Comparison of ENCODE assay signal across 8 mouse cellular contexts in the genomic region with DNA sequence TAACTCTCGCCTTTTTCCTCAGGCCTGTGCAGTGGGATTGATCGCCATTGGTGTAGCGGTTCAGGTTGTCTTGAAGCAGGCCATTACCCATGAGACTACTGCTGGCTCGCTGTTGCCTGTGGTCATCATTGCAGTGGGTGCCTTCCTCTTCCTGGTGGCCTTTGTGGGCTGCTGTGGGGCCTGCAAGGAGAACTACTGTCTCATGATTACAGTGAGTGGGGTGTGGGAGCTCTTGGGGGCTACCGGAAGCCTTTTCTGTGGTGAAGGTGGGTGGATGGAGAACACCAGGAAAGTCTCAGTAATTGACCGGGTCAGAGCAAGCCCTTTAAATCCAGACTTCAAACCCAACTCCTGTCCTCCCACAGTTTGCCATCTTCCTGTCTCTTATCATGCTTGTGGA. TPM values are rescaled to one million over a fixed set of nuclear protein-coding genes. Genes with fewer than 3 reads are reported as not detected.
DNase-seq lines count a peak whose midpoint lies in the region; ATAC-seq and TF ChIP-seq lines count a peak whose summit lies in the region.
"Had no signal": no experiment of that assay in that cellular context is flagged by ENCODE, and none has a peak within 500 bp of the region (broad histone marks: within the 10 kb centered on the region; RNA-seq: fewer than 3 reads in every experiment).

No protein-coding gene starts in this region.

- 83% methylated on average over 6 of the region's 6 CpGs for WGBS in kidney, embryonic 15.5 days
- WGBS in embryonic facial prominence, embryonic 11.5 days, result 88% methylated on average over 6 of the region's 6 CpGs
- WGBS in hindbrain, embryonic 15.5 days, result 83% methylated on average over 6 of the region's 6 CpGs
- 90% methylated on average over 6 of the region's 6 CpGs for WGBS in midbrain, postnatal 0 days

- no peak overlapping the region for H3K9ac ChIP-seq in kidney, embryonic 15.5 days
- no peak overlapping the region for H3K9ac ChIP-seq in embryonic facial prominence, embryonic 11.5 days (replicated peaks; ENCODE audit: low read length)
- H3K9ac ChIP-seq in hindbrain, embryonic 15.5 days, result no peak overlapping the region
- no peak overlapping the region for H3K9ac ChIP-seq in midbrain, postnatal 0 days (replicated peaks; ENCODE audit: low read length, poor library complexity, severe bottlenecking)

- peaks cover 36% of the 10 kb centered on the region for H3K4me1 ChIP-seq in kidney, embryonic 15.5 days
- H3K4me1 ChIP-seq in embryonic facial prominence, embryonic 11.5 days (ENCODE audit: control insufficient read depth, insufficient read depth, low read length), result no peaks in the 10 kb centered on the region
- H3K4me1 ChIP-seq in hindbrain, embryonic 15.5 days (replicated peaks), result peaks cover 33% of the 10 kb centered on the region
- H3K4me1 ChIP-seq in midbrain, postnatal 0 days (ENCODE audit: insufficient read depth, low read length), result peaks cover 5% of the 10 kb centered on the region; the same call in 1 of the 2 replicates

- no peak for ATAC-seq in kidney, embryonic 15.5 days (replicated peaks; ENCODE audit: low FRiP score)
- ATAC-seq in embryonic facial prominence, embryonic 11.5 days (replicated peaks; ENCODE audit: insufficient number of reproducible peaks, low FRiP score, low TSS enrichment, low read depth), result no peak
- ATAC-seq in hindbrain, embryonic 15.5 days (ENCODE audit: low FRiP score, low read depth), result no peak
- no peak for ATAC-seq in midbrain, postnatal 0 days (ENCODE audit: low FRiP score)

- TF ChIP-seq CTCF in midbrain, postnatal 0 days (IDR thresholded peaks at IDR 0.05), result no peak

- 0 out of 2 replicates have a peak overlapping the region, but pooled peaks have one; percentile 15 for H3K27ac ChIP-seq in kidney, embryonic 15.5 days
- H3K27ac ChIP-seq in embryonic facial prominence, embryonic 11.5 days (replicated peaks; ENCODE audit: low read depth, low read length), result no peak overlapping the region
- no peak overlapping the region for H3K27ac ChIP-seq in hindbrain, embryonic 15.5 days (replicated peaks)
- no peak overlapping the region for H3K27ac ChIP-seq in midbrain, postnatal 0 days (ENCODE audit: low read depth, low read length)

- no peaks in the 10 kb centered on the region for H3K27me3 ChIP-seq in kidney, embryonic 15.5 days
- no peaks in the 10 kb centered on the region for H3K27me3 ChIP-seq in embryonic facial prominence, embryonic 11.5 days (ENCODE audit: control insufficient read depth, insufficient read depth, low read length)
- no peaks in the 10 kb centered on the region for H3K27me3 ChIP-seq in hindbrain, embryonic 15.5 days
- H3K27me3 ChIP-seq in midbrain, postnatal 0 days (ENCODE audit: insufficient read depth, low read length), result no peaks in the 10 kb centered on the region

- H3K36me3 ChIP-seq in kidney, embryonic 15.5 days, result peaks cover 46% of the 10 kb centered on the region
- H3K36me3 ChIP-seq in embryonic facial prominence, embryonic 11.5 days (replicated peaks; ENCODE audit: control insufficient read depth, insufficient read depth, low read depth, low read length), result no peaks in the 10 kb centered on the region; the same call in 1 of the 2 replicates
- H3K36me3 ChIP-seq in hindbrain, embryonic 15.5 days, result no peaks in the 10 kb centered on the region; the same call in 1 of the 2 replicates
- no peaks in the 10 kb centered on the region for H3K36me3 ChIP-seq in midbrain, postnatal 0 days (ENCODE audit: insufficient read depth, low read length)

- no peaks in the 10 kb centered on the region for H3K9me3 ChIP-seq in kidney, embryonic 15.5 days (replicated peaks)
- no peaks in the 10 kb centered on the region for H3K9me3 ChIP-seq in embryonic facial prominence, embryonic 11.5 days (replicated peaks; ENCODE audit: control insufficient read depth, low read length)
- no peaks in the 10 kb centered on the region for H3K9me3 ChIP-seq in hindbrain, embryonic 15.5 days
- no peaks in the 10 kb centered on the region for H3K9me3 ChIP-seq in midbrain, postnatal 0 days (ENCODE audit: low read length)

- peak overlapping the region; percentile 71 for H3K4me2 ChIP-seq in kidney, embryonic 15.5 days
- H3K4me2 ChIP-seq in embryonic facial prominence, embryonic 11.5 days (ENCODE audit: low read depth, low read length), result no peak overlapping the region; the same call in 1 of the 2 replicates
- H3K4me2 ChIP-seq in hindbrain, embryonic 15.5 days, result peak overlapping the region; percentile 67
- H3K4me2 ChIP-seq in midbrain, postnatal 0 days (ENCODE audit: low read depth, low read length, poor library complexity, severe bottlenecking), result peak overlapping the region; percentile 73; the same call in 1 of the 2 replicates

- no peak for DNase-seq in kidney, postnatal 36 days
- no peak for DNase-seq in embryonic facial prominence, embryonic 11.5 days (ENCODE audit: low spot score)
- no peak for DNase-seq in midbrain, postnatal 0 days (ENCODE audit: low spot score)
- DNase-seq in spleen, adult 12 weeks (ENCODE audit: low spot score), result no peak
- no peak for DNase-seq in urinary bladder, postnatal 14 days (ENCODE audit: low spot score)
- DNase-seq: cerebellum, adult 8-10 months had no signal

- H3K4me3 ChIP-seq in kidney, embryonic 15.5 days (replicated peaks), result peak overlapping the region; percentile 91
- peak overlapping the region; percentile 89; the same call in 1 of the 2 replicates for H3K4me3 ChIP-seq in embryonic facial prominence, embryonic 11.5 days (ENCODE audit: low read depth, low read length)
- peak overlapping the region; percentile 87; the same call in 1 of the 2 replicates for H3K4me3 ChIP-seq in hindbrain, embryonic 15.5 days
- no peak overlapping the region for H3K4me3 ChIP-seq in midbrain, postnatal 0 days (ENCODE audit: low read depth, low read length)

RNA-seq across cellular contexts. Expression of gene Cd63, which starts 10.6 kb away (rescaled TPM):
- 671 and 731 TPM in 2 replicates for polyA plus RNA-seq in kidney, embryonic 15.5 days (2015; fragmentation: Nextera tagmentation; extraction: Ambion mirVana)
- polyA plus RNA-seq in embryonic facial prominence, embryonic 11.5 days (2014; fragmentation: Nextera tagmentation; extraction: Ambion mirVana), result 324 and 334 TPM in 2 replicates
- 262 and 274 TPM in 2 replicates for polyA plus RNA-seq in hindbrain, embryonic 15.5 days (2015; fragmentation: Nextera tagmentation; extraction: Ambion mirVana)
- 16.6 and 28.6 TPM in 2 replicates for total RNA-seq in midbrain, postnatal 0 days (2014; rRNA removed)
- polyA plus RNA-seq in midbrain, postnatal 0 days (2015; fragmentation: Nextera tagmentation; extraction: Ambion mirVana), result 231 and 238 TPM in 2 replicates

RNA-seq across cellular contexts. Expression of gene Rdh5, which starts 11.3 kb away (rescaled TPM):
- polyA plus RNA-seq in kidney, embryonic 15.5 days (2015; fragmentation: Nextera tagmentation; extraction: Ambion mirVana), result 15.3 and 18.8 TPM in 2 replicates
- polyA plus RNA-seq in embryonic facial prominence, embryonic 11.5 days (2014; fragmentation: Nextera tagmentation; extraction: Ambion mirVana), result 9.2 and 11.4 TPM in 2 replicates
- polyA plus RNA-seq in hindbrain, embryonic 15.5 days (2015; fragmentation: Nextera tagmentation; extraction: Ambion mirVana), result 20.9 and 22.1 TPM in 2 replicates
- 8.8 and 10.5 TPM in 2 replicates for total RNA-seq in midbrain, postnatal 0 days (2014; rRNA removed)
- polyA plus RNA-seq in midbrain, postnatal 0 days (2015; fragmentation: Nextera tagmentation; extraction: Ambion mirVana), result 8.8 and 10.8 TPM in 2 replicates

RNA-seq across cellular contexts. Expression of gene Bloc1s1, which starts 12.4 kb away (rescaled TPM):
- 220 and 231 TPM in 2 replicates for polyA plus RNA-seq in kidney, embryonic 15.5 days (2015; fragmentation: Nextera tagmentation; extraction: Ambion mirVana)
- polyA plus RNA-seq in embryonic facial prominence, embryonic 11.5 days (2014; fragmentation: Nextera tagmentation; extraction: Ambion mirVana), result 196 and 213 TPM in 2 replicates
- 266 and 268 TPM in 2 replicates for polyA plus RNA-seq in hindbrain, embryonic 15.5 days (2015; fragmentation: Nextera tagmentation; extraction: Ambion mirVana)
- total RNA-seq in midbrain, postnatal 0 days (2014; rRNA removed), result 87.8 and 100 TPM in 2 replicates
- 240 and 265 TPM in 2 replicates for polyA plus RNA-seq in midbrain, postnatal 0 days (2015; fragmentation: Nextera tagmentation; extraction: Ambion mirVana)

RNA-seq across cellular contexts. Expression of gene Gdf11, which starts 19.9 kb away (rescaled TPM):
- polyA plus RNA-seq in kidney, embryonic 15.5 days (2015; fragmentation: Nextera tagmentation; extraction: Ambion mirVana), result 7.2 and 8.7 TPM in 2 replicates
- 10.5 and 10.9 TPM in 2 replicates for polyA plus RNA-seq in embryonic facial prominence, embryonic 11.5 days (2014; fragmentation: Nextera tagmentation; extraction: Ambion mirVana)
- 8.6 and 8.9 TPM in 2 replicates for polyA plus RNA-seq in hindbrain, embryonic 15.5 days (2015; fragmentation: Nextera tagmentation; extraction: Ambion mirVana)
- total RNA-seq in midbrain, postnatal 0 days (2014; rRNA removed), result 16.9 and 22.4 TPM in 2 replicates
- 6.5 and 7.5 TPM in 2 replicates for polyA plus RNA-seq in midbrain, postnatal 0 days (2015; fragmentation: Nextera tagmentation; extraction: Ambion mirVana)

RNA-seq across cellular contexts. Expression of gene Itga7, which starts 22.2 kb away (rescaled TPM):
- 3.6 and 4.2 TPM in 2 replicates for polyA plus RNA-seq in kidney, embryonic 15.5 days (2015; fragmentation: Nextera tagmentation; extraction: Ambion mirVana)
- 2.3 and 2.7 TPM in 2 replicates for polyA plus RNA-seq in embryonic facial prominence, embryonic 11.5 days (2014; fragmentation: Nextera tagmentation; extraction: Ambion mirVana)
- polyA plus RNA-seq in hindbrain, embryonic 15.5 days (2015; fragmentation: Nextera tagmentation; extraction: Ambion mirVana), result 8.9 TPM in 2 replicates
- total RNA-seq in midbrain, postnatal 0 days (2014; rRNA removed), result 18.9 and 23.3 TPM in 2 replicates
- polyA plus RNA-seq in midbrain, postnatal 0 days (2015; fragmentation: Nextera tagmentation; extraction: Ambion mirVana), result 13.6 and 14.0 TPM in 2 replicates
